ENCODE assay signal across 14 mouse cellular contexts in genomic region chr15:60793041-60793673, GRCm38 (mm10).
"Had no signal": no experiment of that assay in that cellular context is flagged by ENCODE, and none has a peak within 500 bp of the region (broad histone marks: within the 10 kb centered on the region; RNA-seq: fewer than 3 reads in every experiment).

No protein-coding gene starts in this region.

- DNase-seq: midbrain, embryonic 14.5 days; right cerebral cortex, adult 18-20 months; right cerebral cortex, postnatal 25 days; thymus, postnatal 4 days had no signal

- H3K27ac ChIP-seq: hindbrain, embryonic 13.5 days; hindbrain, postnatal 0 days; kidney, postnatal 0 days; layer of hippocampus, adult 2 months; limb, embryonic 13.5 days; liver, embryonic 15.5 days; lung, embryonic 15.5 days; midbrain, embryonic 10.5 days; neural tube, embryonic 15.5 days had no signal

- H3K4me2 ChIP-seq: hindbrain, embryonic 13.5 days; limb, embryonic 13.5 days; liver, embryonic 15.5 days; lung, embryonic 15.5 days; neural tube, embryonic 15.5 days had no signal

- H3K36me3 ChIP-seq: hindbrain, embryonic 13.5 days; limb, embryonic 13.5 days; liver, embryonic 15.5 days; lung, embryonic 15.5 days; midbrain, embryonic 10.5 days; neural tube, embryonic 15.5 days had no signal

- ATAC-seq: hindbrain, postnatal 0 days had no signal

- H3K4me1 ChIP-seq: hindbrain, embryonic 13.5 days; limb, embryonic 13.5 days; liver, embryonic 15.5 days; lung, embryonic 15.5 days; midbrain, embryonic 10.5 days; neural tube, embryonic 15.5 days had no signal

- H3K9me3 ChIP-seq: hindbrain, embryonic 13.5 days; limb, embryonic 13.5 days; liver, embryonic 15.5 days; lung, embryonic 15.5 days; midbrain, embryonic 10.5 days; neural tube, embryonic 15.5 days had no signal

- H3K27me3 ChIP-seq: hindbrain, embryonic 13.5 days; limb, embryonic 13.5 days; liver, embryonic 15.5 days; lung, embryonic 15.5 days; neural tube, embryonic 15.5 days had no signal

- H3K9ac ChIP-seq: hindbrain, embryonic 13.5 days; limb, embryonic 13.5 days; liver, embryonic 15.5 days; lung, embryonic 15.5 days; neural tube, embryonic 15.5 days had no signal

- H3K4me3 ChIP-seq: hindbrain, embryonic 13.5 days; layer of hippocampus, adult 2 months; limb, embryonic 13.5 days; liver, embryonic 15.5 days; lung, embryonic 15.5 days; midbrain, embryonic 10.5 days; myocyte; neural tube, embryonic 15.5 days had no signal
